Mouse (Mus musculus) kidney, postnatal 4 days (tissue): Measurements from ENCODE around the gene Ms4a14.

Source experiments
- DNase-seq, 2 experiments: peaks; one replicate each; pipeline ENCODE4 v3.0.0; 2021; ENCODE audit warnings: mixed read lengths in 2 of 2

Gene Ms4a14

GRCm38 (mm10) chr19:11261522-11261921 lies 52.7 kb downstream of the Ms4a14 start:
- DNase-seq = no peak
